Mouse (Mus musculus) kidney, postnatal 10 days (tissue): ENCODE data around the gene Hmg20a.

Source experiments
- DNase-seq: peaks from one replicate; pipeline ENCODE4 v3.0.0; 2021; ENCODE audit warnings: mixed read lengths

The Hmg20a gene

GRCm38 (mm10) chr9:56533916-56534315 is 115.5 kb downstream of the Hmg20a start:
- DNase-seq: peak; percentile 56

DNA sequence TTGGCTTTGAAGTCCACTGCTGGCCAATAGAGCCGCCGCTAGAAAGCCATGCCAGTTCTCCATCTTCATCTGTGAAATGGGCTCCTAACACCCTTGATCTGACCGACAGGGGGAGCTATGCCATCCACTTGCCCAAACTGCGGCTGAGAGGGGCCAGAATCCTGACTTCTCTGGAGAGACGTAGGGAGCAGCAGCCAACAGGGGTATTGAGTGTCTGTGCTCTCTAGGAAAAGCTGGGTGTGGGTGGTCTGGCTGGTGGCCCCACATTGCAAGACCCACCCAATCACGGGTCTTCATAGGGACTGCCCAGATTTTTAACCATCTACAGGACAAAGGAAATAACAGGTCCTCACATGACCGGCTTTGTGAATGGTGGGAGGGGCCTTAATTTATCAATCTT is 116.3 kb downstream of the Hmg20a start:
- no peak for DNase-seq

- no peak for DNase-seq
These were observed 117.0 kb downstream of the Hmg20a start for GRCm38 (mm10) chr9:56535361-56535760.

- DNase-seq: peak; percentile 21
These were observed 121.6 kb downstream of the Hmg20a start for GRCm38 (mm10) chr9:56540051-56540450.

DNA sequence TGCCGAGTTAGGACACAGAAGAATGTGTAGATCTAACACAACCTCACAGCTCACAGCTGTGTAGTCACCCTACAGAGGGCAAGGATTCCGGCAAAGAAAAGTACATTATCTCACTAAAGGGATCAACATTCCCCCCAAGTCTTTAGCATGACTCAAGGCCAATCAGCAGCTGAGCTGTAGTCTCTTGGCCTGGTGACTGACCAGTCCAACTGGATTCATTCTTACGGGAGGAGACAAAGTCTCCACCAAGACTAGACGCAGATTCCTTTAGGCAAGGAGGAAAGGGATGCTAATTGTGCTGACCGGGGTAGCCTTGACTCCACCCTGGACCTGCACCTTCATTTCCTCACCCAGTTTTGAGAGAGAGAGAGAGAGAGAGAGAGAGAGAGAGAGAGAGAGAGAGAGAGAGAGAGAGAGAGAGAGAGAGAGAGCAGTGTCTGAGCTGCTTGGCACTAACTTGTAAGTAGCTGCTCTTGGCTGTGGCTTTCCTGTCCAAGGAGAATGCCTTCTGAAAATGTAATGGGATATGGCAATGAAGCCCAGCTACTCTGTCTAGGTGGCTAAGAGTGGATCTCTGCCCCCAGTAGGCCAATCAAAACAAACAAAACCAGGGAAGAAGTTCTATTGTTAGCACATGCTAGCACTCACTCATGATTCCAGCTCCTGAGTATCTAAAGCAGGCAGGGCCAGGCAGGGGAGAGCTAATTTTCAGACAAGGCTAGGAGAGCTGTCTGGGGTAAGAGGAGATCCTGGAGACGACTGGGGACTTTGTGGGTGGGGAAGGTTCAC is 126.5 kb downstream of the Hmg20a start:
- no peak for DNase-seq
